Mouse (Mus musculus): ENCODE results near the gene Atp5e. TPM values are rescaled to one million over a fixed set of nuclear protein-coding genes. Genes with fewer than 3 reads are reported as not detected.

The Atp5e gene
- polyA plus RNA-seq (2017; shearing (Covaris generic)): 100 to 1,000 TPM; 583 to 771 (median 610) TPM

DNA sequence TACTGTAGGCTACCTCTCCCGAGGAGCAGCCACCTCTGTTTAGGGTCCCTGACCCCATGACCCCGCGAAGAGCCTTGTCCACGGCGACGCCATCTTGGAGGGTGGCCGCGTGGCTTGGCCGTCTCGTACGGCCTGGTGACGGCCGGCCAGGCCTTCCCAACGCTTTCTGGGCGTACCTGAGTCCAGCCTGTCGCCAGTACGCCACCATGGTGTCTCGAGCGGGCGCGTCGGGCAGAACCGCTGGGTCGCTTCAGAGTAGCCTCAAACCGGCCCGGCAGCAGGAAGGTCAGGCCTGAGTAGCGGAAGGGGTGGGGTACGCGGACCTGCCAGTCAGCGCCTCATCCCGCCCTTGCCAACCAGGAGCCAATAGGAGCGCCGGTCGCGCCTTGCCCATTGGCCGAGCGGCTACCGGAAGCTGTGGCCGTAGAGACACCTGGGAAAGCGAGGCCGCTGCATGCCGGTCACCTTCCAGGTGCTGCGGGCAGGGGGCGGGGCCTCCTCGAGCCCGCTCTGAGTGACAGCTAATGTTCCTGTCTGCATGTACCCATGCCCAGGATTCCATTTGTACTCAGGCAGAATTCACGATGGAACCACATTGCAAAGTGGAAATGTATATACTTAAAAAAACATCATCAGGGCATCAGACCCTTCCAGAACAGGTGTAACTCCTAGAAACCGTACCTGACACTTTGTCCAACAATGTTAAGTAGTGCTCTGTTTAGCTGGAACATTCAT lies at the start of gene Atp5e:
Gene Atp5e, minus strand, starts transcription at position 317 of the 735 bp plus-strand sequence.
- peak; percentile 91 for ATAC-seq

DNA sequence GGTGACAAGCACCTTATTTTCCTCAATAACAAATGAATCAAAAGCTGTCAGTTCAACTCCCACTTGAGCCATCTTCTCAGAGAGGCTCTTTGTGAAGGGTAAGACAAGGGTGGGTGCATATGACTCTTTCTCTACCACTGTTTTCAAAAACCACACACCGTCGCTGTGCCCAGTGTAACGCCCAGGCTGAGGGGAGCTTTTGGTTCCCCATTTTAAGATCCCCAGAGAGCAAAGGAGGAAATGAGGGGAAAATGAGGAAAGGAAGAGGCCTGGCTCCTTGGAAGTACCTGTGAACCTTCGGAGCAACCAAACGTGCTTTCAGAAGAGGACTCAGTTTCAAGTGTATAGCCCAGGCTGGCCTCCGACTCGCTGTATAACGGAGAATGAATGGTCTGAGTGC lies 45.9 kb upstream of the Atp5e start:
- ATAC-seq: no peak

DNA sequence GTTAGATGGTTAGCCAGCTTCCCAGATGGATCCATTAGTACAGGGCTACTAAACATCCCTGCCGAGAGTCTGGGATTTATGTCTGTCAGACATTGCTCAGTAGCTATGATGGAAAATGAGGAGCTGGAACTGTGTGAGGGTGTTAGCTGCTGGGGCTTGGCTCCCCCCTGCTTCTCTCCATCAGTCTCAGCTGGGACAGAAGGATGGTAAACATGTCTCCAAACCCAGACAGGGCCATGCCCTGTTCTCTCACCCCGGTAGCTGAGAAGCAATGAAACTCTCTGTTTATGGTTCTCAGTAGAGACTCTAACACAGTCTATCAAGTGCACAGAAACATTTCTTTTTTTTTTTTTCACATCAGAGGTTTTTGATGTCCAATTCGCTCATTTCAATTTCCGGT lies 44.1 kb upstream of the Atp5e start:
- ATAC-seq: no peak

DNA sequence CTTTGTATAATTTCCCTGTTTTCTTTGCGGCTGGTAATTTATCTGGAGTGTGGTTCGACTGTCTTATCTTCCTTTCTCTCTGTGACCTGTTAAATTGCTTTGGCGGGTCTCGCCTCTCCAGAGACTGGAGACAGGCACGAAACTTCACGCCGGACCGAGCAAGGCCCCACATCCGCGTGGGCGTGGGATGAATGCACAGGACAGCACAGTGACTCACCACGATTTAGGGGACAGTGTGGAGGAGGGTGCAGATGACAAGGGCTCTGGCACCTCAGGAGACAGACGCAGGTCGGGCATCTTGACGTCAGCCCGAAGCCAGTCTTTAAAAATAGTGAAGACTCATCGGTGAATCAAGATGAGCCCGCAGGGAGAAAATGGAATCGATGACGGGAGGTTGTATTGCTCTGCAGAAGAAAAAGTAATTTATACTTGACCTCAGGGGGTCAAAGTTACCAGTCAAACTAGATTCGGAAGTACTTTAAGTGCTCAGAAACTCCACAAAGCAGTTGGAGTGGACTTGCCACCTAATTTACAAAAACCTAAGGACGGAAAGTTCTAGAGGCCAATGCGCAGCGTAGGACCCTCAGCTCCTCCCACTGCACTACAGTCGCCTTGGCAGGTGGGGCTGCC lies 39.0 kb upstream of the Atp5e start:
- no peak for ATAC-seq

DNA sequence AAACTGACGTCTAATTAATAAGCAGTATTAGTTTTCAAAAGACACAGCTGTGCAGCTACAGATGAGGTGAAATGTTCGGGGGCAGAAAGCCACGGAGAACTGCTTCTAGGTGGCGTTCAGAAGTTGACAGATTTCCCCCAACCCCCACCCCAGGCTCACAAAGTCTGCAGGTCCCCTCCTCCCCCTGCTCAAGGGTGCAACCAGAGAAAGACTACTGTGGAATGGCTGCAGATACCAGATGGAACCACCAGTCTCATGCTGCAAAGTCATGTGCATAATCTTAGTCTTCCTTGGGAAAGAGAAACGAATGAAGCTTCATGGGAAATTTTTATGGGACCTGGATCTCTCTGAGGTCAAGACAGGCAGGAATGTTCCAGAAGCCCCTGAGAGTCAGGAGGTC lies 38.4 kb upstream of the Atp5e start:
- ATAC-seq: no peak

DNA sequence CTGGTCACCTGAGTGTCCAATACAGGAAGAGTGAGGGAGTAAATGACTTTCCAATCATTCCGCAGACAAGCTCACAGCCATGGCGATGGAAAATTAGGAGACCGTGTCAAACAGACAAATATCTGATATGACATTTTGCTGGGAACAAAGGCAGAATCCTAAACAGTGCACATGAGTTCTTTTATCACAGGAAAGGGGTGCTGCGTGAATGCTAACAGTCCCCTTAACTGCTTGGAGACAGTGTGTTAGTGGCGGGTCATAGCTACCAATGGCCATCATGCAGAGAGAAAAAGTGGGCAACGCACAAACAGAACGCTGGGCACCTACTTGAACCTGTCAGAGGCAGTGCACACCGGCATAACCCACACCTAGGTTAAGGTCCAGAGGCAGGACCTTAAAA lies 37.6 kb upstream of the Atp5e start:
- no peak for ATAC-seq

DNA sequence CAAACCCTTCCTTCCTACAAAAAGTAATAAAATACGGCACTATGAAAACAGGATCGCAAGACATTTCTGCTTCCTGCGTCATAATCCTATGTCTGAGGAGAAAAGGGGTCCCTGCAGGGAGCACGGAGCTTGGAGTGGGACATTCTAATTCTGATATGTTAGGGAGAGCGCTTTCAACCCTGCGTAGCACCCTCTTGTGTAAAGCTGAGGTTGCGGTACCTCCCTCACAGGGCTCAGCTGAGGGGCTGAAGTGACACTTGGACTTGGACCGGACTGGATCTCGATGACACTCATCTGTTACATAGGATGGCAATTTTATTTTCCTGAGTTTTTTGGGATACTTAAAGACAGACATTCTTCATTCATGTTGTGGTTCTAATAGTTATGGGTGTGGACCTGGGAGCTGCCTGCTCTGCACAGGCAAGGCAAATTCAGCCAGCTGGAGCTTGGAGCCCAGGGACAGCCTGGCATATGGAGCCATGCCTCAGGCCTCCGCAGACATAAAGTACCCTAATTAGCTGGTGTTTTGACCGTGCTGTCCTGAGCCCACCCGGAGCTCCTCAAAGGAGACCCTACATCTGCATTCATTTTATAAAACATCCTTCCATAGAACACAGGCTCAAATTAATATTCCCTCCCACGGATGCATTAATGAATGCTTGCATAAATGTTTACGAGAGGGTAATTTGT lies 37.1 kb upstream of the Atp5e start:
- ATAC-seq: no peak

DNA sequence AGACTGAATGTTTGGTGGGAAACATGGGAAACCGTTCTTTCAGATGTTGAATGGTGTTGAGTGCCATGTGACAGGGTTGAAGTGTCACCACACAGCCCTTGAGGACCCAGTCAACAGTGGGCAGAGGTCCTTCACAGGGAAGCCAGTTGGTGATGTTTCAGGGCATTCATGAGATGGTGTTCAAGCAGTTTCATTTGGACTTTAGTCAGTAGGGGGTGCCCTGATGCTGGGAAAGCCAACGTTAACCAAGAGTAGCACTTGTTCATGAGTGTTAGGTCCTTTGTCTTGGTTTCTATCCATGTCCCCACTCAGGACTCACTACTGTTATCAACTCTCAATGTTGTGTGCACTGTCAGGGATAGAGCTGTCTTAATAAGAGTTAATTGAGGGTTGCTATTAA lies 29.0 kb upstream of the Atp5e start:
- ATAC-seq: peak; percentile 77

DNA sequence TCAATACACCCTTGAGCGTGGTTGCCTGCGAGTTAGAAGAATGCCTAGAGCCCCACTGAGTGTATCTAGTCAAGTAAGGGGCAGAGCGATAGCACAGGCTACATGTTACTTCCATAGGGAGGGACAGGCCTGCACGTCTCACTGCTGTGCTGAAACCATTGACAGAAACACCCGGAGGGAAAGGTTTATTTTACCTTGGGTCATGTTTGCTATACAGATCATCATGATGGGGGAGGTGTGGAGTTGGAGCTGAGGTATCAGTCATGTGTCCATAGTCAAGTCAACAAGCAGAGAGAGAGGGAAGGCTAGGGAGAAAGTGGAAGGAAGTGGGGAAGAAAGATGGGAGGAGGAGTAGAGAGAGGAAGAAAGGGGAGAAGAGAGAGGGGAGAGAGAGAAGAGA lies 23.1 kb upstream of the Atp5e start:
- no peak for ATAC-seq

DNA sequence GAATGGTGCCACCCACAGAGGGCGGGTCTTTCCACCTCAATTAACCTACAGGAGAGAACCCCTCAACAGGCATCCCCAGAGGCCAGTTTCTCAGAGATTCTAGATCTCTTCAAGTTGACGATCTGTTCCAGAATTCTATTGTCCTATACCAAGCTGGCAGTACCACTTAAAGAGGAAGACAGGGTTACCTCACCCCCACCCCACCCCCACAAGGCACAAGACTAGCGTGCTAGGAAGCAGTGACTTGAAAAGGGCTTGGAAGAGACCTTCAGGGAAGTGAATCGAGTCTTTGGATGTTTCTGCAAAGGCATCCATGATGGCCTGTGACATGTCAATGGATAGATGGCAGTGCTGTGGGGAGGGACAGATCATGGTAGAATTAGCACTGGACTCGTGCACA lies 14.8 kb upstream of the Atp5e start:
- ATAC-seq: no peak

DNA sequence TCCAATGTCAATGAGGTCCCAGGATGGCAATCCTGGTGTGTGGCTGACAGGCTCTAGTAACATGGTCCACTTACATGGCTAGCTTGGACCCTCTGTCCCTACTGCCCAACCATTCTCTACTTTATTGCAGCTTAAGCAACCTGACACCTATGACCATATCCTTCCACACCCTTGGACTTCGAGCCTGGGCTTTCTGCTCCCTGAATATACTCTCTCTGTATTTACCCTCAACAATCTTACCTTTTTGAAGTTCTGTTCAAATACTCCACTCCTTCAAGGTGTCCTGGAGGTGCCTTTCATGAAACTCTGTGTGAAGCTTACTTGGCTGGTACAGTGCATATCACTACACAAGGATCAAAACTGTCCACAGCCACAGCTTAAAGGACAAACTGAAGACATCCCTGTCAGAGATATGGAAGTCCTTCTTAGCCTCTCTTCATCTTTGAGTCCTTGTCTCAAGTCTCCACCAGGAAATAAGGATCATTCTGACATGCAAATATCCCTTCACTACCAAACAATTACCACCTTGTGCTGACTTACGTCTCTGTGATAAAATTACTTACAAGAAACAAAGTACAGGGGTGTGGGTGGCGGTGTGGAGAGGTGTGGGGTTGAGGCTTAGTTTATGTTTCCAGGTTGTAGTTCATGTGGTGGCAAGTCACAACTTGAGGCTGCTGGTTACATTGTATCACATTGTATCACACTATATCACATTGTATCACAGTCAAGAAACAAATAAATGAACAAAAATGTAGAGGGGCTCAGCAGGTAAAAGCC lies 13.8 kb upstream of the Atp5e start:
- no peak for ATAC-seq

DNA sequence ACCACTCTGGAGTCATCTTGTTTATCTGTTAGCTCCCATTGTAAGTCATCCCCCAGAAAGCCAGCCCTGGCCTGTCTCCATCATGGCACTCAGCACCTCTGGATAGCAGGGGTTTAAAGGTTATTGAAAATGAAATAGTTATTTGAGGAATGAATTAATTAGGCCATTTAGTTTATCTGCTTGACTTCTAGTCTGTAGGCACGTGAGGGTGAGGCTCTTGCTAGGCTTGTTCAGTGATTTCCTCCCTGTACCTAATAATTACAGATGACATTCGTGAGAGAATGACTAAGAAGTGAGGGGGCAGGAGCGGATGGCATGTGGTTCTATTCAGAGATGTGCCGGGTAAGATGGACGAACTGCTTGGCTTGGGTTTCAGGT lies 9.6 kb upstream of the Atp5e start:
- no peak for ATAC-seq

DNA sequence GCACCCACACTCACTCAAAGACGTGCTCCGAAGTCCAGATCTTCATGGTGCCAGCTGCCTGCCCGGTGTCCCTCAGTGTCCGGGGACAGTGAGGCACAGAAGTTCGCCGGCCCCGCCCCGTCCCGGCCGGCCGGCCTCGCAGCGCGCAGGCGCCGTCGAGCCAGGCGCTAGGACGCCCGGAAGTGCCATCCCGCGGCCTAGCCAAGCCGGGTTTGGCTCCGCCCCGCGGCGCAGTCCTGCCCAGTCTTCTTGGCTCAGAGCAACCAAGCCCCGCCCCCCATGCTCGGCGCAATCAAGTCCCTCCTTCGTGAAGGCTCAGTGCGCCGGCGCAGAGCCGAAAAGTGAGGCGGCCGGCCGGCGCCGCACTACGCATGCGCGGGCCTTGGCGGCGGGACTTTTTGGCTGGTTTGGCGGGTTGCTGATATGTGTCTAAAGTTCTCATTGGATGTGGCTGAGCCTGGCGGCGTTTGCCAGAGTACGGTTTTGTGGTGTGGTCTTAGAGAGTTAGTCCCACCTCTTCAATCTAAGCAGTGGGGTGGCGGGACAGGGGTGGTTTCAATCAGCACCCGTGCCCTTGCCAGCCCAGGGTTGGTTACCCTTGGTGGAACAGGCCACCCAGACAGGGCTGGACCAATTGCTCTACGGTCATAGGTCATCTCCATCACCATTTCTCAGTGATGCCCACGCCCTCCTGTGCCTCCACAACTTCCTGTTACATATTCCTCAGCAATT lies 9.1 kb upstream of the Atp5e start, which contains the start of gene Prelid3b:
Gene Prelid3b, minus strand, starts transcription at position 264 of the 732 bp plus-strand sequence.
- ATAC-seq: peak; percentile 96

DNA sequence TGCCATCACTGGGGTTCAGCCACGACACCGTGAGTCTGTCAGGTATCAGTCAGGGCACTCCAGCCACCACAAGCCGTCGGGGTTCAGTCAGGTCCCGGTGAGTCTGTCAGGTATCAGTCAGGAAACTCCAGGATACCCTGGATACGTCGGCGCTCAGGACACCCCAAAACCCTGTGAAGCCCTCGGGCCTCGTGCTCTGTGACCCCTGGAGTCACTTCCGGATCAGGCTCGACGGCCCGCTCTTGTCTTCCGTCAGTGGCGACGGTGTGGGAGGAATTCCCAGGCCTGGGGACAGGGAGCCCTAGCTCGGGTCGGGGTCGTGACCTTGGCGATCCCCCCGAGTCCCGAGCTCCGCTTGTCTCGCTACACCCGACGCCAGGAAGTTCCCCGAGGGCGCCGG lies 8.5 kb upstream of the Atp5e start:
- ATAC-seq: peak; percentile 26

DNA sequence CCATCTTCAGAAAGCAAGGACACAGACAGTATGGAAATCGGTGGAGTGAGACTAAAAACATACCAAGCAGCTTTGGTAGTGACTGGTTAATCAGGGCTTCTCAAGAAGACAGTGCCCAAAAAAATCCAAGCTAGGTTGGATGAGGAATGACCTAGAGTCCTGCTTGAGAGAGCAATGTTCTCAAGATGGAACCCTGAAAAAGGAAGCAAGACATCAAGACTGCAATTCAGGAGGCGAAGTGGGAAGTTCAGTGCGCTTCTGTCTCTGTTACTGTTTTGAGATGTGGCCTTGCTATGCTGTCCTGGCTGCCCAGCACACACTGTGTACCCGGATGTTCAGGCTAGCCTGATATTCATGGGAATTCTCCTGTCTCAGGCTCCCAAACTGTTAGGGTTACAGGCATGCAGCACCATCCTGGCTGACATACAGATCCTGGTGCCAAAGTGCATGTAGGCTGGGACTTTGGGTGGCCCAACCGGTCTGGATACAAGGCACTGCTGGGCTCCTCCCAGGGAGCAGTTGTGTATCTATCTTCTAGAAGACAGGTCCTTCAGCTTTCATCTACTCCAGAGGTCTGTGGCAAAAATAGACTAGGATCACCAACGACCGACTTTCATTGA lies 7.0 kb upstream of the Atp5e start:
- no peak for ATAC-seq

DNA sequence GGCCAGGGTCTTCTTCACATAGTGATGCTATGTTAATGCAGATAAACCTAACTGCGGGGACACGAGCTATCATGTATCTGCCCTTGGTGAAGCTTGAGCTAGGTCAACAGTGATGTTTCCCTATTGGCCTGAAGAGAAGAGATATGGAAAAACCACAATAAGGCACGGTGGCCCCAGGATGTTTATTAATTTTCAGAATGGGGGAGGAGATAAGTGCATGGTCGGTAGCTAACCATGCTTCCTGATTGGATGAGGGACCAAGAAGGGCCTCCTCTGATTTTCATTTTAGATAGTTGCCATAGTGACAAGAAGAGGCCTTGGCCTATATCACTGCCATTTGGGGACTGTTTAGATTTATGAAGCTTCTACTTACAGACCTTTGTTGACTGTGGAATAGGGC lies 6.4 kb upstream of the Atp5e start:
- ATAC-seq: no peak

DNA sequence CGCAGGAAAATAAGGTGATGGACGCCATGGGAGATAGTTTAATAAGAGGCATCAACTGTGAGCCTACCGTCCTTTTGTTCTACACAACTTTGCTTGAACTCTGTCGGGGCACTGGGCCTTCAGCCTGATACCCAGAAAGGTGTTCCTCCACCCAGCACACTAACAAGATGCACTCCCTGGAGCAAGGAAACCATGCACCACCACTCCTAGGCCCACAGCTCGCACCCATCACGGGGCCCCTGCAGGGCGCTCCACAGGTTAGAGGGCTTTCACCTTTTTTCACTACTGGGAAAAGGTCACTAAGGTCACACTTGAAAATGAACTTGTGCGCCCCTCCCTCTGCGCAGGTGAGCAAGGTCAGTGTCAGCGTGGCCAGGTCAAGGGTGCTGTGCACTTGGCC lies 535 bp downstream of the Atp5e start:
- peak; percentile 26 for ATAC-seq

DNA sequence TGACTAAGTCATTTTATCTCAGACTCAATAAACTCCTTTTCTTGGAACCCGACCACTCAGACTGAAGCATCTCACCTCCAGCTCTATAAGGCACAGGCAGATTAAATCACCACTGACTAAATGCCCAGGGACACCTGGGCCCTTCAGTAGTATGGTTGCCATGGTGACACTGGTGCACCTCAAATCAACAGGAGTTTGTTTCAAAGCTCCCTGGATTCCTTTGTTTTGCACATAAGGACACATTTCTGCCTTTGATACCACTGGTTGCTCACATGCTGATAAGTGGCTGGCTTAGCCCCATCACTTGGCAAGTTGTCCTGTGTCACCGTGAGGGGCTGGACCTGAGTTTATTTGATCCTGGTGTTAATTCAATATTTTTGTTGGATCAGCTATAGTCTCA lies 4.5 kb downstream of the Atp5e start:
- no peak for ATAC-seq

DNA sequence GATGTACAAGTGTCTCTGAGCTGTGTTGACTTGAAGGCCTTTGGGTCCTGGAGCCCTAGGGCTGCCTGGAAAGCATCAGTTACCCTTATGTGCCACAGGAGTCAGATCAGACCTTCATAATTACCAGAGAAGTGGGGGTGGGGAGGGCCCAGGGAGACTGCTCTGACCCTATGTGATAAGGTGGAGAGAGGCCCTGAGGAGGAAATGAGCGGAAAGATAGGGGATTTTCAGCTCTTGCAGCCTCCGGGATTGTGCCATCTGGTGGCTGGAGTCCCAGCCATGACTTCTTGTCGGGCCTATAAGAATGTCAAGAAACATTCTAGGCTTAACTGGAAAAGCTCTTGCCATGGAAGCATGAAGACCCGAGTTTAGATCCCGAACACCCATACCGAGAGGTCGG lies 10.2 kb downstream of the Atp5e start:
- no peak for ATAC-seq

DNA sequence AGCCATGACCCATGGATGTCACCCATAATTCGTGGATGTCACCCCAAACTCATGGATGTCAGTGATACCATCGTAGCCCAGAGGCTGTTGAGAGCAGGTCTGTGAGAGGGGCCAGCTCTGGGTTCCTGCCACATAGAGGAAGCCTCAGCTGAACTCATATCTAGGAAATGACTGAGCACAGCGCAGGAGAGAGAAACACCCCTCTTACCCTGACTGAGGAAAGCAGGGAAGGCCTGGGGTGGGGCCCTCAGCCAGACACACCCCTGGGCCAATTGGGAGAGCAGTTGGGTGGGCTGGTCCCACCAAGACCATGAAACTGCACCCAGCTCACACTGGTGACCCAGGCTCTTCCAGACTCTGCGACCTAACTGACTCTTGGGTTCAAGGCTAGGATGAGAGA lies 13.6 kb downstream of the Atp5e start, which contains the start of gene Tubb1:
Gene Tubb1, plus strand, starts transcription at position 343 of the 400 bp plus-strand sequence.
- no peak for ATAC-seq

DNA sequence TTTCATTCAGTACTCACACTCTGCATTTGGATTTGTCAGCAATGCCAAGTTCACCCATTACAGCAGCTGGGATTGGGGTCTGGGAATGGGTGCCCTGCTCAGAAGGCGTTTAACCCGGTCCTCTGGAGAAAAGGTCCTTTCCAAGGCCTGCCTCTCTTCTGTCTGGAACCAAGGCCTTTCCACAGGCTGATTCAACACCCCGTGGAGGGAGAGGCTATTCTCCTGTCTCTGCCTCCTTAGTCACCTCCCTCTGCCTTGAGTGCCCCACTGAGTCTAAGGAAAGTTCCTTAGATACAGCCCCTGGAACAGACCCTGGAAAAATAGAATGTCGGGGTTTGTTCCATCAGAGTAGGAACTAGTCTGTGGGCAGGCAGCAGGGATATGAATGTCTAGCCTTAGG lies 15.5 kb downstream of the Atp5e start:
- no peak for ATAC-seq

DNA sequence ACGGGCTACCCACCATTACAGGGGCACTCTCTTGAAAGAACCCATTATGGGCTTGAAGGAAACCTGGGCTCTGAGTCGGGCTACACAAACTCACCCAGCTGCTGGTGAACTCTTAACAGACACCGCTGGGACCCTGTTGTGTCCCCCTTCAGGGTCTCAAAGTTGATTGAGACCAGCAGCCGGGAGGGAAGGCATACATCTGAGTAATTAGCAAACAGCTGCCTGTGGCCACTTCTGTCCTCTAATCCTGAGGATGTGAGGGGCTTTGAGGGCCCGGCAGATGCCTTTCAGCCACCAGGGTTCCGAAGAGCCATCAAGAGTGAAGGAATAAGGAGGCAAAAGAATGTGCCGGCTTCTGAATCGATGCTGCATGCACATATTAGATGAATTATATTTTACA lies 17.0 kb downstream of the Atp5e start:
- ATAC-seq: no peak
